Mouse (Mus musculus) gonadal fat pad, adult 2 months (tissue): ENCODE results near the gene Sohlh1. TPM values are rescaled to one million over a fixed set of nuclear protein-coding genes. Genes with fewer than 3 reads are reported as not detected.

Experiments
- DNase-seq: peaks from one replicate; pipeline ENCODE4 v3.0.0-alpha.2; 2012; ENCODE audit warnings: low read depth
- polyA plus RNA-seq: library from polyadenylated mRNA; depleted of rRNA; stranded (reverse); fragments of >200 nt; gene quantifications from 2 replicates; pipeline ENCODE4 v1.2.3, GENCODE M21; 2012; rRNA removed

Sohlh1 gene
- polyA plus RNA-seq, result 0.13 and 0.16 TPM in 2 replicates

GRCm38 (mm10) chr2:25847226-25847625, at the start of gene Sohlh1:
Sohlh1 (minus strand) TSS chr2:25847248.
- DNase-seq, result no peak

DNA sequence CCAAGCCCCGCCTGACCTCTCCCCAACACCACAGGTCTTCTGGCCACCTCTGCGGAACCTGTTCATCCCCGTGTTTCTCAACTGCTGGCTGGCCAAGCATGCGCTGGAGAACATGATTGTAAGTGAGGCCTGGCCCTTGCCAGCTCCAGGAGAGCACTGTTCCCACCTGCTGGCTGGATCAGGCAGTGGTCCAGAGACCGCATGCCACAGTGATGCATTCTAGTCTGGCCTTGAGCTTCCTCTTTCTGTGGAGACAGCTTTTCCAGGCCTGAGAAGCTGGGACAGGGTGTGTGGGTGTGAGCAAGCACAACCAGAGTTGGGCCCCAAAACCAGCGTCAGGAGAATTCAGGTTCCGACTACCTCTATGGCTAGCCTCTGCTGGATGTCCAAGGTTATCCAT, 45.4 kb upstream of the Sohlh1 start:
- DNase-seq, result no peak

DNA sequence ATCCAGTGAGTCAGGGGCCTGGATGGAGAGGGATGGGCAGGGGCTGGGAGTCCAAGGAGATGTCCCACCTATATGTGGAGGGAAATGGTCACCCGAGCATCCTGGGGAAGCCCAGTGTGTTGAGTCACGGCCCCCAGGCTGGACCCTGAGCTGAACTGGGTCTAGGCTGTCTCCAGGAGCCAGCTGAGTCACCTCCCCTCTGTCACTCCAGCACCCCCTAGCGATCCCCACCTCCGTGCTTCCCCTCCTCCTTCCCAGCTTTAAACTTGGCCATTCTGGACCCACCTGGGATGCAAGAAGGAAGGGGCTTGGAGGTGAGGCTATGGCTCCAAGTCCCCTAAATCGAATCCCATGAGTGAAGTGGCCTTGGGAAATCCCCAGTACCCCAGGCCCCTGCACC, 41.1 kb upstream of the Sohlh1 start:
- DNase-seq, result no peak

GRCm38 (mm10) chr2:25887226-25887625, 40.2 kb upstream of the Sohlh1 start:
- DNase-seq, result no peak

DNA sequence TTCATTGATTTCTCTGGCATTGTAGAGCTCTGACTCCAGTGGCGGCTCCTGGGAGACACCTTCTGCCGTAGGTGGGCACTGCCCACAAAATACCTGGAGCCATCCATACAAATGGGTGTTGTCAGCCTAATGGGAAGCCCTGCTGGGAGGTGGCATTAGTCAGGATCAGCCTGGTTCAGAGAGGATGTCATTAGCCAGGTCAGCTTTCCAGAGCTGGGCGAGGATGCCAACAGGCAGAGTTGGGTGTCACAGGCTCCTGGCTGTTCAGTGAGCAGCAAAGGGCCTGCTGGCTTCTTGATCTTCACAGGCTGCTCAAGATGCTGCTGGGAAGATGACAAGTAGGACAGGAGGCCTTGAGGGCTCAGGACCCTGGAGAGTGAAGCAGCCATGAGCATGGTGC, 37.7 kb upstream of the Sohlh1 start:
- no peak for DNase-seq

DNA sequence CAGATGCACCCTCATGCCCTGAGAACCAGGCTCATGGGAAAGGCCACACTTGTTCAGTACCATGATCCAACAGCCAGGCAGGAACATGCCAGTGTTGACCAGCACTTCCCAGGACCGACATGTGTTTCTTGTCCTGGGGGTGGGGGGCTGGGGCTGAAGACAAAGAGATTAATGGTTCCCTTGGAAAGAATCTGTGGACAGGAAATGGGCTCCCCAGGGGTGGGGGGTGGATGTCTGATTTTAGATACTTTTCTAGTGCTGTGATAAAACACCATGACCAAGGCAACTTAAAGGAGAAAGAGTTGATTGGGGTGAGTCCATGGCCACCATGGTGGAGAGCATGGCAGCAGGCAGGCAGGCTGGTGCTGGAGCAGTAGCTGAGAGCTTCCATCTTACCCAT, 35.2 kb upstream of the Sohlh1 start:
- DNase-seq, result no peak

GRCm38 (mm10) chr2:25879061-25879460, 32.0 kb upstream of the Sohlh1 start:
- no peak for DNase-seq

- DNase-seq, result no peak
These were observed 31.5 kb upstream of the Sohlh1 start for GRCm38 (mm10) chr2:25878516-25878915.

GRCm38 (mm10) chr2:25877736-25878268, 30.8 kb upstream of the Sohlh1 start:
- no peak for DNase-seq

- DNase-seq, result no peak
These were observed 30.2 kb upstream of the Sohlh1 start for GRCm38 (mm10) chr2:25877250-25877735.

DNA sequence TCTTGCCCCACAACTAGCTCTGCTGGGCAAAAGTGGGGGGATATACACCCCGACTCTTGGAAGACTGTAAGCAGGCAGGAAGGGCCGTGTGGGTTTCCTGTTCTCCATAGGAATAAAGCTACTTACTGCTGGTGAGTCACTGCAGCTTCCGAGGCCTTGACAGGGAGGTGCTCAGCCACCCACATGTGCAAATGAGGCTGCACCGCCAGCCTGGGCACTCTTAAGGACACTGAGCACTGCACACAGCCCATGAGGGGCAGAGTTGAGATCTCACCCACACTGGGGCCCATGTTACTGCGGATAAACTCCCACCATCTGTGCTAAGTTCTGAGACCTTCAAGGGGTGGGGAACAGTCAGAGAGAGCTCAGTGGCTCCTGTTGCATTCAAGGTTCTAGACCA, 19.6 kb upstream of the Sohlh1 start:
- DNase-seq, result no peak

- no peak for DNase-seq
These were observed 18.4 kb upstream of the Sohlh1 start for GRCm38 (mm10) chr2:25865412-25865811.

DNA sequence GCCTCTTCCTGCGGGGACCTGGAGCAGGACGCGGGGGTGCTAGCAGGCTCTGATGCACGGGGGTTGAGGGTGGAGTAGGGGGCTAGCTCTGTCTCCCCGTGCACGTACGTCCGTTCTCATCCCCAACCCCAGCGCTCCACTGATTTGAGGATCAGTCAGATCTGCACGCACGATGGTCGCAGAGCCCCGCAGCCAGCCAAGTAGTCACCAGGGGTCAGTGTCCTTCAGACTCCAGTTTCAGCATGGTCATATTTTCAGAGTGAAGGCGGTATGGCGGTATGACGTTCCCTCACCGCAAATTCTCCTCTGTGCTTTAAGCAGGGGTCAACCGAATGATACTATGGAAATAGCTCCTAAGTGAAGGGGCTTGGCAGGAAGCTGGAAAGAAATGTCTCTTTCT, 17.2 kb upstream of the Sohlh1 start:
- no peak for DNase-seq

GRCm38 (mm10) chr2:25863337-25864131, 16.5 kb upstream of the Sohlh1 start, which contains the start of gene Kcnt1:
Kcnt1 (plus strand) TSS chr2:25863734.
- no peak for DNase-seq

GRCm38 (mm10) chr2:25862696-25863270, 15.7 kb upstream of the Sohlh1 start:
- DNase-seq, result no peak

- no peak for DNase-seq
These were observed 15.0 kb upstream of the Sohlh1 start for GRCm38 (mm10) chr2:25862038-25862437.

GRCm38 (mm10) chr2:25859891-25860290, 12.8 kb upstream of the Sohlh1 start:
- DNase-seq, result no peak

DNA sequence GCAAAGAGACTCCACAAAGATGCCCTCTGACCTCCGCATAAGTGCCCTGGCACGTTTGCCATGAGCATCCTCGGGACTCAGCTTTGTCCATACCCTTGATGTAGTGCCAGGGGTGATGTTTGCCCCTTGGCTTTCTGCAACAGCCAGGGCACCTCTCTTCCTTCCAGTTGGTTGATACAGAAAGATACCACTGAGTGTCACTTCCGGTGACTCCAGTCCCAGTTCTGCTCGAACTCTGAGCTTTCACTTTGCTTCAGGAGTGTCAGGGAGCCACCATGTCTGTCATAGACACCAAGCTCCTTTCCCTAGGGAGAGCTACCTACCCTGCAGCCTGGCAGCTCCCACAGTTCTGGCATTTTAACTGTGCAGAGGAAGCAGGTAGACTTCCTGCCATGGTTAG, 7.0 kb upstream of the Sohlh1 start:
- no peak for DNase-seq

DNA sequence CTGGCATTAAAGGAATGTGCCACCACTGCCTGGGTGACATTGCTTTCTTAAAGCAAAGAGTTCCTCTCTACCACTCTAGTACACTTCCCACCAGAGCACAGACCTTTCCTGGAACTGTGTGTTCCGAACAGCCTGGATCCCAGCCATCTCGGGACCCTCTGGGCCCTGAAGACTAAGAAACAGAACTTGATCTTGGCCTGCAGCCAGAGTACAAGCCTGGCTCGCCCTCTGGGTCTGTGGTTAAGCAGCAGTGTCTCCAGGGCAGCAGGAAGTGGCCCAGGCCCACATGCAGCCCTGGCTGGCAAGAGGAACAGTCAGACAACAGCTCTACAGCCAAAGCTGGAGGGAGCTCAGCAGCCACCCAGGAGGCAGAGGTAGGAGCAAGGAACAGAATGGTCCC, 5.6 kb upstream of the Sohlh1 start:
- no peak for DNase-seq

DNA sequence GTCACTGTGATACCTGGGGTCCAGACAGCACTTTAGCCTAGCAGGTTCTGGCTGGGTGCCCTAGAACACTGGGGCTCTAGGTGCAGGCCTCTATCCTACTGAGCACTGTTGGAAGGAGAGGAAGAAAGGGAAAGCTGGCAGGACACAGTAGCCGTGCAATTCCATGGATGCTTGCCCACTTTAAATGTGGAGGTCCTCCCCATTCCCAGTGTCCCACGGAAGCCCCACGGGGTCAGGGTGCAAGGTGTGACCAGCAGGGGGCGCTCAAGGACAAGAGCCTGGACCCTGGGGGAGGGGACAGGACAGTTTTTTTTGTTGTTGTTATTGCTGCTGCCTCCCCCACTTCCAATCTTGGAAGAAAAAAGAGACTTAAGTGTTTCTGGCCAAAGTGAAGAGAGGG, 3.3 kb upstream of the Sohlh1 start:
- DNase-seq, result no peak

- no peak for DNase-seq
These were observed 532 bp downstream of the Sohlh1 start for GRCm38 (mm10) chr2:25846516-25846915.

DNA sequence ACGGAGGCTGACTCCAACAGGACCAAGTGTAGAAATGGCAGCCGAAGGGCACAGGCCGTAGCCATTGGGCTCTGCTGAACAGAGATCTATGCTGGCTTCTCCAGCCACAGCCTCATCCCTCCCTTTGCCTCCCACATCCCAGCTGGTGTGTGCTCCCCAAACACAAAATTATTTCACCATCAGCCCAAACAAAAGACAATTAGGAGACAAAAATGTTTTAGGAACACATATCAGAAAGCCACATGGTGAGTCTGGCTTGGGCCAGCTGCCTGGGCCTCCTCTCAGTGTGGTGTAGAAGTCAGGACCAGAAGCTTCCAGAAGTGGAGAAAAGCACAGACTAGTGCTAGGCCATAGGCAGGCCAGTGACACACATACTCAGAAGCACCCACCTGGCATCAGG, 3.0 kb downstream of the Sohlh1 start:
- DNase-seq, result no peak

DNA sequence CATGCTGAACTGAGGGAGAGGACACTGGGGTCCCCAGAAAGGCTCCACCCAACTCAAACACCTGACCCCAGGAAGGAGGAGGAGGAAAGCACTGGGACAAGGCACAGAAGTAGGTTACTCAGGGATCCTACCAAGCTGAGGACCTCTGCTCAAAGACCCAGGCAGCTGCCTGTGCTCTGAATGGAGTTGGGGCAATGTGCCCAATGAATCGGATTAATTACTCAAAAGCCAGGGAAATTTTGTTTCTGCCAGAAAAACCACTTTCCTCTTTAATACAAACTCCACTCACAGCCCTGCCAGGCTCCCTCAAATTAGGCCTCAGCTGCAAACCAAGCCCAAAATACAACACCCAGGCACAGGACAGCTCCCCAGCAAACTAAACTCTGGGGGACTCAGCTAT, 4.3 kb downstream of the Sohlh1 start:
- DNase-seq, result no peak
